Mouse (Mus musculus): ENCODE results near the gene Hoxc4. TPM values are rescaled to one million over a fixed set of nuclear protein-coding genes. Genes with fewer than 3 reads are reported as not detected.
A peak's percentile ranks its signal among the peaks of the same experiment; 100 is the strongest.

The Hoxc4 gene
- polyA plus RNA-seq, 1 experiment from 2014 or later = not detected

- H3K4me3 ChIP-seq (replicated peaks; ENCODE audit: low read depth, low read length) = no peak overlapping the region
- 7% methylated on average over 3 of the region's 3 CpGs for WGBS
- H3K4me1 ChIP-seq (ENCODE audit: control insufficient read depth, insufficient read depth, low read length) = no peaks in the 10 kb centered on the region
- no peaks in the 10 kb centered on the region for H3K36me3 ChIP-seq (ENCODE audit: control insufficient read depth, insufficient read depth, low read length)
- H3K4me2 ChIP-seq (ENCODE audit: low read length) = no peak overlapping the region
- no peak overlapping the region for H3K27ac ChIP-seq (replicated peaks; ENCODE audit: low read depth, low read length)
- ATAC-seq (ENCODE audit: low FRiP score, low TSS enrichment) (no peak), DNase-seq (no peak)
- H3K9ac ChIP-seq (replicated peaks; ENCODE audit: low read length) = no peak overlapping the region
- H3K27me3 ChIP-seq (ENCODE audit: control insufficient read depth, insufficient read depth, low read length) = peaks cover 99% of the 10 kb centered on the region
- no peaks in the 10 kb centered on the region for H3K9me3 ChIP-seq (ENCODE audit: control insufficient read depth, low read length)
Observed at GRCm38 (mm10) chr15:103039609-103040008, 20.9 kb downstream of the Hoxc4 start.

- DNase-seq (no peak), ATAC-seq (ENCODE audit: low FRiP score, low TSS enrichment) (no peak)
- Histone ChIP-seq H3K4me2 (ENCODE audit: low read length) (no peak overlapping the region), H3K27me3 (ENCODE audit: control insufficient read depth, insufficient read depth, low read length) (peaks cover 99% of the 10 kb centered on the region), H3K4me3 (replicated peaks; ENCODE audit: low read depth, low read length) (no peak overlapping the region), H3K27ac (replicated peaks; ENCODE audit: low read depth, low read length) (no peak overlapping the region), H3K9me3 (ENCODE audit: control insufficient read depth, low read length) (no peaks in the 10 kb centered on the region), H3K36me3 (ENCODE audit: control insufficient read depth, insufficient read depth, low read length) (no peaks in the 10 kb centered on the region), H3K9ac (replicated peaks; ENCODE audit: low read length) (no peak overlapping the region), H3K4me1 (ENCODE audit: control insufficient read depth, insufficient read depth, low read length) (no peaks in the 10 kb centered on the region)
- WGBS = 3% methylated on average over 12 of the region's 12 CpGs
Observed at GRCm38 (mm10) chr15:103040601-103041000, 21.9 kb downstream of the Hoxc4 start.

- Histone ChIP-seq H3K27ac (replicated peaks; ENCODE audit: low read depth, low read length) (no peak overlapping the region), H3K9ac (replicated peaks; ENCODE audit: low read length) (no peak overlapping the region), H3K9me3 (ENCODE audit: control insufficient read depth, low read length) (no peaks in the 10 kb centered on the region), H3K4me3 (replicated peaks; ENCODE audit: low read depth, low read length) (no peak overlapping the region), H3K4me1 (ENCODE audit: control insufficient read depth, insufficient read depth, low read length) (no peaks in the 10 kb centered on the region), H3K27me3 (ENCODE audit: control insufficient read depth, insufficient read depth, low read length) (peaks cover 98% of the 10 kb centered on the region), H3K4me2 (ENCODE audit: low read length) (no peak overlapping the region), H3K36me3 (ENCODE audit: control insufficient read depth, insufficient read depth, low read length) (no peaks in the 10 kb centered on the region)
- DNase-seq (no peak), ATAC-seq (ENCODE audit: low FRiP score, low TSS enrichment) (no peak)
- WGBS = 9% methylated on average over 5 of the region's 5 CpGs
Observed at GRCm38 (mm10) chr15:103041613-103042012, 22.9 kb downstream of the Hoxc4 start.

GRCm38 (mm10) chr15:103042209-103042608 lies 23.5 kb downstream of the Hoxc4 start:
- no peak for DNase-seq
- Histone ChIP-seq H3K4me3 (replicated peaks; ENCODE audit: low read depth, low read length) (no peak overlapping the region), H3K27ac (replicated peaks; ENCODE audit: low read depth, low read length) (no peak overlapping the region), H3K36me3 (ENCODE audit: control insufficient read depth, insufficient read depth, low read length) (no peaks in the 10 kb centered on the region), H3K27me3 (ENCODE audit: control insufficient read depth, insufficient read depth, low read length) (peaks cover 97% of the 10 kb centered on the region), H3K4me2 (ENCODE audit: low read length) (no peak overlapping the region), H3K4me1 (ENCODE audit: control insufficient read depth, insufficient read depth, low read length) (no peaks in the 10 kb centered on the region), H3K9ac (replicated peaks; ENCODE audit: low read length) (no peak overlapping the region), H3K9me3 (ENCODE audit: control insufficient read depth, low read length) (no peaks in the 10 kb centered on the region)
- 0% methylated on average over 1 of the region's 1 CpGs for WGBS
- no peak for ATAC-seq (ENCODE audit: low FRiP score, low TSS enrichment)

- Histone ChIP-seq H3K27me3 (ENCODE audit: control insufficient read depth, insufficient read depth, low read length) (peaks cover 86% of the 10 kb centered on the region), H3K4me3 (replicated peaks; ENCODE audit: low read depth, low read length) (no peak overlapping the region), H3K4me1 (ENCODE audit: control insufficient read depth, insufficient read depth, low read length) (no peaks in the 10 kb centered on the region), H3K9ac (replicated peaks; ENCODE audit: low read length) (no peak overlapping the region), H3K36me3 (ENCODE audit: control insufficient read depth, insufficient read depth, low read length) (no peaks in the 10 kb centered on the region), H3K27ac (replicated peaks; ENCODE audit: low read depth, low read length) (no peak overlapping the region), H3K4me2 (ENCODE audit: low read length) (no peak overlapping the region), H3K9me3 (ENCODE audit: control insufficient read depth, low read length) (no peaks in the 10 kb centered on the region)
- DNase-seq (no peak), ATAC-seq (ENCODE audit: low FRiP score, low TSS enrichment) (no peak)
- WGBS = 81% methylated on average over 2 of the region's 2 CpGs
Observed at GRCm38 (mm10) chr15:103051670-103052069, 32.9 kb downstream of the Hoxc4 start.

- Histone ChIP-seq H3K4me3 (replicated peaks; ENCODE audit: low read depth, low read length) (no peak overlapping the region), H3K9me3 (ENCODE audit: control insufficient read depth, low read length) (no peaks in the 10 kb centered on the region), H3K36me3 (ENCODE audit: control insufficient read depth, insufficient read depth, low read length) (no peaks in the 10 kb centered on the region), H3K27me3 (ENCODE audit: control insufficient read depth, insufficient read depth, low read length) (peaks cover 85% of the 10 kb centered on the region), H3K9ac (replicated peaks; ENCODE audit: low read length) (no peak overlapping the region), H3K27ac (replicated peaks; ENCODE audit: low read depth, low read length) (no peak overlapping the region), H3K4me2 (ENCODE audit: low read length) (no peak overlapping the region), H3K4me1 (ENCODE audit: control insufficient read depth, insufficient read depth, low read length) (no peaks in the 10 kb centered on the region)
- ATAC-seq (ENCODE audit: low FRiP score, low TSS enrichment) (no peak), DNase-seq (no peak)
Observed at GRCm38 (mm10) chr15:103053210-103053609, 34.5 kb downstream of the Hoxc4 start.

- 43% methylated on average over 2 of the region's 2 CpGs for WGBS
- Histone ChIP-seq H3K4me3 (replicated peaks; ENCODE audit: low read depth, low read length) (no peak overlapping the region), H3K4me1 (ENCODE audit: control insufficient read depth, insufficient read depth, low read length) (no peaks in the 10 kb centered on the region), H3K9ac (replicated peaks; ENCODE audit: low read length) (no peak overlapping the region), H3K27me3 (ENCODE audit: control insufficient read depth, insufficient read depth, low read length) (peaks cover 88% of the 10 kb centered on the region), H3K9me3 (ENCODE audit: control insufficient read depth, low read length) (no peaks in the 10 kb centered on the region), H3K4me2 (ENCODE audit: low read length) (no peak overlapping the region), H3K27ac (replicated peaks; ENCODE audit: low read depth, low read length) (no peak overlapping the region), H3K36me3 (ENCODE audit: control insufficient read depth, insufficient read depth, low read length) (no peaks in the 10 kb centered on the region)
- no peak for DNase-seq
- ATAC-seq (ENCODE audit: low FRiP score, low TSS enrichment) = no peak
Observed at GRCm38 (mm10) chr15:103056396-103056795, 37.7 kb downstream of the Hoxc4 start.

GRCm38 (mm10) chr15:103058715-103059114 lies 40.0 kb downstream of the Hoxc4 start:
- Histone ChIP-seq H3K27ac (replicated peaks; ENCODE audit: low read depth, low read length) (no peak overlapping the region), H3K36me3 (ENCODE audit: control insufficient read depth, insufficient read depth, low read length) (no peaks in the 10 kb centered on the region), H3K4me3 (replicated peaks; ENCODE audit: low read depth, low read length) (no peak overlapping the region), H3K4me1 (ENCODE audit: control insufficient read depth, insufficient read depth, low read length) (no peaks in the 10 kb centered on the region), H3K27me3 (ENCODE audit: control insufficient read depth, insufficient read depth, low read length) (peaks cover 94% of the 10 kb centered on the region), H3K4me2 (ENCODE audit: low read length) (no peak overlapping the region), H3K9ac (replicated peaks; ENCODE audit: low read length) (no peak overlapping the region), H3K9me3 (ENCODE audit: control insufficient read depth, low read length) (no peaks in the 10 kb centered on the region)
- no peak for DNase-seq
- no peak for ATAC-seq (ENCODE audit: low FRiP score, low TSS enrichment)
- WGBS = 2% methylated on average over 12 of the region's 12 CpGs

GRCm38 (mm10) chr15:103059393-103059992 lies 40.8 kb downstream of the Hoxc4 start:
- Histone ChIP-seq H3K27me3 (ENCODE audit: control insufficient read depth, insufficient read depth, low read length) (peaks cover 94% of the 10 kb centered on the region), H3K9ac (replicated peaks; ENCODE audit: low read length) (no peak overlapping the region), H3K9me3 (ENCODE audit: control insufficient read depth, low read length) (no peaks in the 10 kb centered on the region), H3K36me3 (ENCODE audit: control insufficient read depth, insufficient read depth, low read length) (no peaks in the 10 kb centered on the region), H3K4me2 (ENCODE audit: low read length) (no peak overlapping the region), H3K27ac (replicated peaks; ENCODE audit: low read depth, low read length) (no peak overlapping the region), H3K4me3 (replicated peaks; ENCODE audit: low read depth, low read length) (no peak overlapping the region), H3K4me1 (ENCODE audit: control insufficient read depth, insufficient read depth, low read length) (no peaks in the 10 kb centered on the region)
- WGBS = 1% methylated on average over 21 of the region's 21 CpGs
- ATAC-seq (ENCODE audit: low FRiP score, low TSS enrichment) (no peak), DNase-seq (peak; percentile 19)

Data from midbrain, embryonic 14.5 days (tissue).